Mouse (Mus musculus) embryo, embryonic 10 days (tissue): Measurements from ENCODE around the gene Igfbp1.

Source experiments
- DNase-seq: peaks from one replicate; pipeline ENCODE4 v3.0.0-alpha.2; 2015; ENCODE audit warnings: low spot score

The Igfbp1 gene

GRCm38 (mm10) chr11:7234436-7234835, 36.9 kb downstream of the Igfbp1 start:
- DNase-seq, result no peak

- DNase-seq, result peak; percentile 21
Measured at GRCm38 (mm10) chr11:7234981-7235609, 37.5 kb downstream of the Igfbp1 start.

- DNase-seq, result no peak
Measured at GRCm38 (mm10) chr11:7236751-7237150, 39.2 kb downstream of the Igfbp1 start.

GRCm38 (mm10) chr11:7237712-7238111, 40.1 kb downstream of the Igfbp1 start:
- no peak for DNase-seq

GRCm38 (mm10) chr11:7238546-7238945, 41.0 kb downstream of the Igfbp1 start:
- no peak for DNase-seq

GRCm38 (mm10) chr11:7239041-7239740, 41.6 kb downstream of the Igfbp1 start:
- no peak for DNase-seq

- DNase-seq, result no peak
Measured at GRCm38 (mm10) chr11:7244782-7245181, 47.2 kb downstream of the Igfbp1 start.

GRCm38 (mm10) chr11:7250415-7250814, 52.8 kb downstream of the Igfbp1 start:
- DNase-seq, result no peak

GRCm38 (mm10) chr11:7250870-7251269, 53.3 kb downstream of the Igfbp1 start:
- no peak for DNase-seq
